Mouse (Mus musculus): Measurements from ENCODE around the gene Tradd. TPM values are rescaled to one million over a fixed set of nuclear protein-coding genes. Genes with fewer than 3 reads are reported as not detected.

Tradd gene
- total RNA-seq, 4 experiments from 2014 or later, result 3.7 to 5.7 (median 5.2) TPM

DNA sequence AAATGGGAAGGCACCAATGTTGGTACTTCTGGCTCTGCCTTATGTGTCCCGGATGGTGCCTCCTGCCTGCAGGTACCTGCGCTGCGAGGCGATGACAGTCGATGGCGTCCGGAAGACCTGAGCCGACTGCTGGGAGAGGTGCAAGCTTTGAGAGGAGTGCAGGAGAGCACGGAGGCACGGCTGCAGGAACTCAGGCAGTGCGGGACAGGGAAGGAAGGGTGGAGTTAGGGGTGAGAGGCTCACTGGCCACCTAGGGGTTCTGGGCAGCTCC, 6.4 kb upstream of the Tradd start:
- no peak for DNase-seq (ENCODE audit: low spot score)

DNA sequence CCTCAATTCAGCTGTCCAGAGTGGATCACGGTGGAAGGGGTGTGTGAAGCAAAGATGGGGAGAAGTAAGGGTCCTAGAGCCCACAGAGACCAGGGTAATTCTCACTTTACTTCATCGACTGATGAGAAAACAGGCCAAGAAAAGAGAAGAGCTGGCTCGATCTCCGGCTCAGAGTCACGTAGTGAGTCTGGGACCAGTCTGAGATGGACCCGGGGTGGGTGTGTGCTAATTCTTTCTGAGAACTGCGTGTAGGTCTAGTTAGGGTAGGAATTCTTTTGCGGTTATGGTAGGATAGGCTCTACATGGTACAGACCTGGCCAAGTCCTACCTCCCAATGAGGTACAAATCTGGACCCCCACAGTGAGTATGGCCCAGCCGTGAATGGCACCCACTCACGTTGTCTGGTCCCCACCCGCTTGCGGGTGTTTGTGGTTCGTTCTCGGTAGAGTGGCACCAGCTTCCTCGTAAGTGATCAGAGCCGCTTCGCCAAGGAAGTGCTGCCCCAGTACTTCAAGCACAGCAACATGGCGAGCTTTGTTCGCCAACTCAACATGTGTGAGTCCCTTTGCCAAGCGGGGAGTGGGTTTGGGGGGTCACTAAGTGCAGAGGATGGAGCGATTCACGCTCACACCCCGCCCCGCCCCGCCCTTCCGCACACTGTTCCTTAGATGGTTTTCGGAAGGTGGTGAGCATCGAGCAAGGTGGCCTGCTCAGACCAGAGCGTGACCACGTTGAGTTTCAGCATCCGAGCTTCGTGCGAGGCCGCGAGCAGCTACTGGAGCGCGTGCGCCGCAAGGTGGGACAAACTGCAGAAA, 5.9 kb upstream of the Tradd start:
- DNase-seq (ENCODE audit: low spot score), result no peak

DNA sequence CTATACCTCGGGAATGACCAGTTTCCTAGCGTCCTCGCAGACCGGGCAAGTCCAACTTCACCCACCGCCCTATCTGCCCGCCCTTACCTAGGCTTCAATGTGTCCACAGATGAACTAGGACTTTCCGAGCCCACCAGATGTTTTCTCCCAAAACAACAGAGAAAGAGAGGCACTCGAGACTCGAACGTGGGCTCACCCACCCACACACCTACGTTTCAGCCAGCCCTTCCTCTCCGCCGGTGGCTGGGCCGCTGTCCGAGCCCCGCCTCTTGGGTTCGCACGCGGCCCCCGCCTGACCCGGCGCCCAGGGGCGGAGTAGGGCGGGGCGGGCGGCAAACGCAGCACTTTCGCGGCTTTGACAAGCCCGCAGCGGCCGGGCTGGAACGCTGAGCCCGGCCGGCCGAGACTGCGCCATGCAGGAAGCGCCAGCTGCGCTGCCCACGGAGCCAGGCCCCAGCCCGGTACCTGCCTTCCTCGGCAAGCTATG, 5.1 kb upstream of the Tradd start, which contains the start of gene Hsf4:
TSS of gene Hsf4 (plus strand) at position 341 of the 487 bp plus-strand sequence.
- DNase-seq (ENCODE audit: low spot score), result peak; percentile 53

- DNase-seq (ENCODE audit: low spot score), result no peak
Observed at GRCm38 (mm10) chr8:105269075-105269458, 4.7 kb upstream of the Tradd start.

DNA sequence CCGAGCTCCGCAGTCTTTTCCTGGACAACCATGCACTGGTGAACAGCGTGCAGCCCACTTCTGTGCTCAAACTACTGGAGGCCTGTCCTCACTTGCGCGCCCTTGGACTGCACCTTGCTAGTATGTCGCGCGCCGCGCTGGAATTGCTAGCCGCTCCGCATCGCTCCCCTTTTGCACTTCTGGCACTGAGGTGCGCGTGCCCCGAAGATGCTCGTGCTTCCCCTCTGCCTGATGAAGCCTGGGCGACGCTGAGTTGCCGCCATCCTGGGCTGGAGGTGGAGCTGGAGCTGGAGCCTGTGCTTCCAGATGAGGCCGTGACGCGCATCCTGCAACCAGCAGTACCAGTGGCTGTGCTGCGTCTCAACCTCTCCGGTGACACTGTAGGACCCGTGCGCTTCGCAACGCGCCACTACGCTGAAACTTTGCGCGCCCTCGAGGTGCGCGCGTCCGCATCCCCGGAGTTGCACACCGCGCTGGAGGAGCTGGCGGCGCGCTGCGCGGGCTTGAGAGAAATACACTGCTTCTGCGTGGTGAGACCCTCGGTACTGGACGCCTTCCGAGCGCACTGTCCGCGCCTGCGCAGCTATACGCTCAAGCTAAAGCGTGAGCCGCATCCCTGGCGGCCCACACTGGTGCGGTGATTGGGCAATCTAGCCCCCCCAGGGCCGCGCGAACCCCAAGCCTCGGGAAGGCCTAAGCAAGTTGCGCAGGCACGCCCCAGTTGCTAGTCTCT, 4.1 kb upstream of the Tradd start:
- DNase-seq (ENCODE audit: low spot score), result no peak

DNA sequence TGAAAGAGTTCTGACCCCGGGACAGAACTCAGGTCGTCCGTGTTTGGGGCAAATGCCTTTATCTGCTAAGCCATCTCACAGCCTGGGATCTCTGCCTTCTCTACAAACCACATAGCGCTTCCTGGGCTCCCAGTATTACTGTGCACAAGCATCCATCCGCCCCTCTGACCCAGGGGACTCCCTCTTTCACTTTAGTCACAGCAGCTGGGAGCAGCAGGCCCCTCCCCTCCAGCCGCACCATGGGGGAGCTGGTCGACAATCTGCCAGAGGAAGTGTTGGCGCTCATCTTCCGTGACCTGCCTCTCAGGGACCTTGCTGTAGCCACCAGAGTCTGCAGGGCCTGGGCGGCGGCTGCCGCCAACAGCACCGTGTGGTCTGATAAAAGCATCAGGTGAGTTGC, 2.4 kb upstream of the Tradd start:
- no peak for DNase-seq (ENCODE audit: low spot score)

DNA sequence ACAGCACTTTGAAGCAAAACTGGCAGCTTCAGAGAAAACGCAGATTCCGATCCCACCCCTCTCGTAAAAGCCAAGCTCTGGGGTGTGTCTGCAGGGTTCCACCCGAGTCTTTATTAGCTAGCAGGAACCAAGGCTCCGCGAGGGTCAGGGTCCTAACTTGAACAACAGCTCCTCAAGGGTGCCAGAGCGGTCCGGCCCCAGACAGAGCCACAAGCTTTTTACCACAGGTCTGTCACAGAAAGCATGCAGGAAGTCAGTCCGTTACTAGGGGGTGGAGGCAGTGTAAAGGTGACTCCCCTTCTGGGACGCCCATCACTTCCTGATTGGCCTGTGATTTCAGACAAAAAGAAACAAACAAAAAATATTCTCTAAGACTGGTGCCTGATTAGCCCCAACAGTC, 719 bp upstream of the Tradd start:
- no peak for DNase-seq (ENCODE audit: low spot score)

GRCm38 (mm10) chr8:105263244-105263912, 1.0 kb downstream of the Tradd start:
- DNase-seq (ENCODE audit: low spot score), result no peak

- DNase-seq (ENCODE audit: low spot score), result no peak
Observed at GRCm38 (mm10) chr8:105261326-105261980, 3.0 kb downstream of the Tradd start.

- DNase-seq (ENCODE audit: low spot score), result no peak
Observed at GRCm38 (mm10) chr8:105260371-105261099, 3.9 kb downstream of the Tradd start.

GRCm38 (mm10) chr8:105259721-105260320, 4.6 kb downstream of the Tradd start:
- DNase-seq (ENCODE audit: low spot score), result no peak

DNA sequence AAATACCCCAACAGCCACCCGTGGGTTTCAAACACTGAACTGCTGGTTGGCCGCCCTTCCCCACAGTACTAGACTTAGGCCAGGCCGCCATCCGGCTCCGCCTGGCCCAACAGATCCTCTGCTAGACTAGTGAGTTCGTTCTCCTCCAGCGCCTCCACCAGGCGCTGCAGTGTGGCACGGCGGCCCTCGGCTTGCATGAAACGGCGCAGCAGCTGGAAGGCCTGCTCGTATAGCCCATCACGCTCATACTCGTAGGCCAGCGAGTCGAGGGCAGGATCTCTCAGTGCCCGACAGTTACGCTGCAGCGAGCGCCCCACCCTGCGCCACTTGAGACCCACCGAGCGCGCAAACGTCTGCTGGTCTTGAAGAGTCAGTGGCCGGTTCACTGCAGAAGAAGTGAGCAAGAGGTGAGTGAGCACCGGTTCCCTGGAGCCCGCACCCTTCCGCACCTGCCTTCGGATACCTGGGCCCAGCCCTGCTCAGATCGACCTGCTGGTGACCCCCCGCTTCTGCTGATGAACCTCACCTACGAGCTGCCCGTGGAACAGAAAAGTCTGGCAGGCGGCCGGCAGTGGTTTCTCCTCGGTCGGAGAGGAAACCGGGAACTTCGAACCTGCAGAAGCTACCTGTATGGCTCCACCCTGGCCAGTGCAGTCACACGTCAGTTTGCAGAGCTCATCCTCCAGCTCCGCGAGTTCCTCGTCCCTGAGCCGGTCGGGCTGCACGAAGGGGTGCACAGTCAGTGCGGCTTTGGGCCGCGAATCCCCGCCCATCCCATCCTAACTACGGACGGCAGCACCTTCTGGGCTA, 5.3 kb downstream of the Tradd start:
- DNase-seq (ENCODE audit: low spot score), result no peak

DNA sequence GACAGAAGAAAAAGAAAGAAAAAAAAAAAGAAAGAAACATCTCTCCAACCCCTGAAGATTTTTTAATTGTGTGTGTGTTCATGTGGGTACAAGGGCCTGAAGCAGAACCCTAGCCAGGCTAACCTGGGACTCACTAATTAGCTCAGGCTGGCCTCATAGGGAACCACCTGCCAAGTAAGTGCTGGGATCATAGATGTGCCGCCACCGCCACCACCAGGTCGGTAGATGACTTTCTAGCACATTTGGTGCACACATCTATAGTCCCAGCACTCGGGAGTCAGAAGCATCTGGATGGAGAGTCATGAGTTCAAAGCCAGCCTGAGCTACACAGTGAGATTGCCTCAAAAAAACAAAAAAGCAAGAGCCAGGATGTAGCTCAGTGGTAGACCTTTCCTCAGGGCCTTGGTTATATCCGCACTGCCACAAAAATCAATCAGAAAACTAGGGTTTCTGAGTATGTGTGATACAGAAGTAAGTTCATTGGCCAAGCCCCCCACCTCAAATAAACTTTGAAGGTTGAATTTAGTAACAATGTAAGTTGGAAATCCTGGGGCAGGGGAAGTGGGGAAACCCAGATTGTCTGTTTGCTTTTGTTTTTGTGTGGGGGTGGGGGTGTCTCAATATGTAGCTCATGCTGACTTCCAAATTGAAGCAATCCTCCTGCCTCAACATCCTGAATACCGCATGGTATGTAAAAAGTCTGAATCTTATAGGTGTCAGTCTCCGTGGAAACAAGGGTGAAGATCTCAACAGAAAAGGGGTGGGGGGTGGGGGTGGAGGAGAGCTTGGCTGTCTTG, 6.9 kb downstream of the Tradd start:
- no peak for DNase-seq (ENCODE audit: low spot score)

- peak; percentile 73 for DNase-seq (ENCODE audit: low spot score)
Observed at GRCm38 (mm10) chr8:105254966-105255350, 9.5 kb downstream of the Tradd start, which contains the start of gene B3gnt9. Gene B3gnt9 (minus strand): TSS chr8:105255153.

GRCm38 (mm10) chr8:105254152-105254965, 10.1 kb downstream of the Tradd start:
- DNase-seq (ENCODE audit: low spot score), result peak; percentile 85

- DNase-seq (ENCODE audit: low spot score), result no peak
Observed at GRCm38 (mm10) chr8:105253766-105254151, 10.7 kb downstream of the Tradd start.

- DNase-seq (ENCODE audit: low spot score), result no peak
Observed at GRCm38 (mm10) chr8:105252680-105253537, 11.5 kb downstream of the Tradd start.

Measured in heart, adult 8-10 months (tissue).